Mouse (Mus musculus) natural killer cell, adult 2 months (primary cell): ENCODE data around the gene Sox2.

Experiments
- DNase-seq, 2 experiments: peaks; one replicate each; pipeline ENCODE4 v3.0.0; 2022; ENCODE audit warnings: low spot score in 2 of 2

Sox2 gene

DNA sequence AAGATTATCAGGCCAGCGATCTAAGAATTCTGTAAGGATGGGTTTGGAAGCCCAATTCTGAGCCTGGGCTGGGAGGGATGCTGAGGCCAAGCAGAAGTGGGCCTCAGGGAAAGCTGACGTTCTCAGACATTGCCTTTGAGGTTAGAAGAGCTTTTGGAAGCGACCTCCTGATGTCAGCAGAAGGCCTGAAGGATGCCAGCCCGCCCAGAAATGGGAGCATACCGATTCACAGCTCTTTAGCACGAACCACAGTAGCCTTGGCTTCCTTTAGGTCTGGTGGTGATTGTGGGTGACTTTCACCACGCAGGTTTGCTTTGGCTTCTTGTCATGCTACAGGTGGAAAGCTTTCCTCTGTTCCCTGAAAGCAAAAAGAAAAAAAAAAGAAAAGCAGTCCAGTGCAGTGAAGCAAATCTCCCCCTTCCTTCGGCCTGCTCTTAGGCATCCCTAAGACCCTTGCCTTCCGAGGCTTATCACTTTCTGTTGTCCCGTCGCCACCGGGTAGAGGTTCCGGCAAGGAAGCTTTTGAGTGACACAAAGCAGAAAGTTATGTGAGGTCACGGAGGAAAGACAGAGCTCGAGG, 6.6 kb upstream of the Sox2 start:
- no peak for DNase-seq

DNA sequence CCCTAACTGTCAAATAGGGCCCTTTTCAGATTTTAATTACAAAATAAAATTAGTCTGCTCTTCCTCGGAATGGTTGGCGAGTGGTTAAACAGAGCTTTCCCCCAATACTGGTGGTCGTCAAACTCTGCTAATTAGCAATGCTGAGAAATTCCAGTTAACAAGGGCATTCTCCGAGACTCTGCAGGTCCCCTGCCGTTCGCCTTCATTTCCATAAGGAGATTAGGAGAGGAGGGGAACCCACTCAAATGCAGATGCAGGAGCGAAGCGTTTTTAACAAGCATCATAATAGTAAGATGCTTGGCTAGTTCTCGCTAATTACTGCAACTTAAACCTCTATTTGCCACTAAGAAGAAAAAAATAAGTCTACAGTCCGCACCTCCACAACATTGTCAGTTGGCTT, 4.0 kb upstream of the Sox2 start:
- no peak for DNase-seq

DNA sequence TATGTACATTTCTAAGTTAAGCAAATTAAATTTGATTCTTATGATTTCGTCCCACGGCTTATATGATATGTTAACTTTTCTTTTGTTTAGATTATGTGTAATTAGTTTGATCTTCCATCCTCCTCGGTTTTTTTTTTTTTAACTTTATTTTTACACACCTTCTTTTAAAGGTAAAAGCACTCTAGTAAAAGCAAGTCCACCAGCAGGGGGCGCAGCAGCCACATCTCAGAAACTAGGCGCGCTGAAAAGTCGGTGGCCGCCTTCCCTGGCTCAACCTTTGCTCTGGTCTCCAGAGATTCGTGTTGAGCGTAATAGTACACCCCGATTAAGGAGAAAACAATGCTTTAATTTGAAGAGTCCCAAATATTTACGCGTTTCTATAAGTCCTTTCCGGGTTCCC, 2.5 kb upstream of the Sox2 start:
- DNase-seq = peak in 1 of 2 experiments; percentile 1

DNA sequence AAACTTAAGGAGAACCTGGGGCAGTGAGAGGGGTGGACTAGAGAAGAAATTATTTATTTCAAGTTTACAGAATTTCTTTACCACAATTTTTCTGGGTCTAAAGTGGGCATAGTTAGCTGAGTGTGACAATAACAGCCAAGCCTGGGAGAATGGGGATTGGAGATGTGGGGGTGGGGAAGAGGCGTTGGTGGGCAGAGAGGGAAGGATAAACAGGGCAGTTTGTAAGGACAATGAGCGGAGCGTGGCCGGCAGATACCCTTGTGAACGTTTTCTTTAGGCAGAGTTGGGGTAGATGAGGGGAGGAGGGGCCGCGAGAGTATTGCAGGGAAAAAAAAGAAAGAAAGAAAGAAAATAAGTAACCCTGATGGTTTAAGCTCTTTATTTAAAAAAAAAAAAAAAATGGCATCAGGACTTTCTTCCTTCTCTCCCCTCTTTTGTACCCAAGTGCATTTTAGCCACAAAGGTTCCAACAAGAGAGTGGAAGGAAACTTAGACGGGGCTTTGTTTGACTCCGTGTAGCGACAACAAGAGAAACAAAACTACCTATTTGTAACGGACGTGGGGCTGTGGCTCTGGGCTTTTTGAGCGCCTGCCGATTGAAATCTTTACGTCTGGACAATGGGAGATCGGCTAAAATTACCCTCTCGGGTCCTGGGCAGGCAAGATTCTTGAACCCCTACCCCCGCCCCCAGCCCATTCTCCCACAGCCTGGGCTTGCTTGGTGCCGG, 1.9 kb upstream of the Sox2 start:
- DNase-seq = no peak

DNA sequence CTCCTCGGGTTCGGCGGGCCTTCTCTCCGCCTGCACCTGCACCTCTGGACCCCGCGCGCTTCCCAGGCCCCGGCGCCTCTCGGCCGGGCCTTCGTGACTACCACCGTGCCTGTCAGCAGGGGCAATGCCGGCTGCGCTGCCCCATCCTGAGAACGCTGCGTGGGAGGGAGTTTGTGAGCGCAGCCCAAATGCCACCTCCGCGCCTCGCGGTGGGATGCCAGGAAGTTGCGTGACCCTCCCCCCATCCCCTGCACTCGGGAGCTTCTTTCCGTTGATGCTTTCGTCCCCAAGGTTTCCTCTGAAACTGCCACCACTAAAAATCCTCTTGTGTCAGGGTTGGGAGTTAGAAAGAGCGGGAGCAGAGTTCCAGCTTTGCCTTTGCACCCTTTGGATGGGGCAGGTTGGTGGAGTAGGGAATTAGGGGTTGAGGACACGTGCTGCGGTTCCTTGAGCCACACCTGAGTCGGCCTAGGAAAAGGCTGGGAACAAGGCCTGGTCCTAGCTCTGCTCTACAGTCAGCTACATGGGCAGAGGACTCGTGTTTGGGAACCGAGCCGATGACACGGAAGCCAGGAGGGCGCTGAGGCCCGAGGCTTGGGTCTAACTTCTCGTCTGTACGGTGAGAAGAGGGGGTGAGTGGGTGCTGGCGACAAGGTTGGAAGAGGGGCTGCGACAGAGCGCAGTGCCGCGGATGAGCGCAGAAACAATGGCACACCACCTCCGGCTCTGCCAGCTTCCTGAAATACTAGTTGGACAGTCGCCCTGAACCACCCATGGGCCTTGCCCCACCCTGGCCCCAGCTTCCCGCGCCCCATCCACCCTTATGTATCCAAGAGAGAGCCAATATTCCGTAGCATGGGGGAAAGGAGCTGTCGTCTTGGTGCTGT, 1.1 kb upstream of the Sox2 start:
- no peak for DNase-seq

DNA sequence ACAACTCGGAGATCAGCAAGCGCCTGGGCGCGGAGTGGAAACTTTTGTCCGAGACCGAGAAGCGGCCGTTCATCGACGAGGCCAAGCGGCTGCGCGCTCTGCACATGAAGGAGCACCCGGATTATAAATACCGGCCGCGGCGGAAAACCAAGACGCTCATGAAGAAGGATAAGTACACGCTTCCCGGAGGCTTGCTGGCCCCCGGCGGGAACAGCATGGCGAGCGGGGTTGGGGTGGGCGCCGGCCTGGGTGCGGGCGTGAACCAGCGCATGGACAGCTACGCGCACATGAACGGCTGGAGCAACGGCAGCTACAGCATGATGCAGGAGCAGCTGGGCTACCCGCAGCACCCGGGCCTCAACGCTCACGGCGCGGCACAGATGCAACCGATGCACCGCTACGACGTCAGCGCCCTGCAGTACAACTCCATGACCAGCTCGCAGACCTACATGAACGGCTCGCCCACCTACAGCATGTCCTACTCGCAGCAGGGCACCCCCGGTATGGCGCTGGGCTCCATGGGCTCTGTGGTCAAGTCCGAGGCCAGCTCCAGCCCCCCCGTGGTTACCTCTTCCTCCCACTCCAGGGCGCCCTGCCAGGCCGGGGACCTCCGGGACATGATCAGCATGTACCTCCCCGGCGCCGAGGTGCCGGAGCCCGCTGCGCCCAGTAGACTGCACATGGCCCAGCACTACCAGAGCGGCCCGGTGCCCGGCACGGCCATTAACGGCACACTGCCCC, 586 bp downstream of the Sox2 start:
- no peak for DNase-seq

DNA sequence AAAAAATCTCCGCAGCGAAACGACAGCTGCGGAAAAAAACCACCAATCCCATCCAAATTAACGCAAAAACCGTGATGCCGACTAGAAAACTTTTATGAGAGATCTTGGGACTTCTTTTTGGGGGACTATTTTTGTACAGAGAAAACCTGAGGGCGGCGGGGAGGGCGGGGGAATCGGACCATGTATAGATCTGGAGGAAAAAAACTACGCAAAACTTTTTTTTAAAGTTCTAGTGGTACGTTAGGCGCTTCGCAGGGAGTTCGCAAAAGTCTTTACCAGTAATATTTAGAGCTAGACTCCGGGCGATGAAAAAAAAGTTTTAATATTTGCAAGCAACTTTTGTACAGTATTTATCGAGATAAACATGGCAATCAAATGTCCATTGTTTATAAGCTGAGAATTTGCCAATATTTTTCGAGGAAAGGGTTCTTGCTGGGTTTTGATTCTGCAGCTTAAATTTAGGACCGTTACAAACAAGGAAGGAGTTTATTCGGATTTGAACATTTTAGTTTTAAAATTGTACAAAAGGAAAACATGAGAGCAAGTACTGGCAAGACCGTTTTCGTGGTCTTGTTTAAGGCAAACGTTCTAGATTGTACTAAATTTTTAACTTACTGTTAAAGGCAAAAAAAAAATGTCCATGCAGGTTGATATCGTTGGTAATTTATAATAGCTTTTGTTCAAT, 1.4 kb downstream of the Sox2 start:
- no peak for DNase-seq

DNA sequence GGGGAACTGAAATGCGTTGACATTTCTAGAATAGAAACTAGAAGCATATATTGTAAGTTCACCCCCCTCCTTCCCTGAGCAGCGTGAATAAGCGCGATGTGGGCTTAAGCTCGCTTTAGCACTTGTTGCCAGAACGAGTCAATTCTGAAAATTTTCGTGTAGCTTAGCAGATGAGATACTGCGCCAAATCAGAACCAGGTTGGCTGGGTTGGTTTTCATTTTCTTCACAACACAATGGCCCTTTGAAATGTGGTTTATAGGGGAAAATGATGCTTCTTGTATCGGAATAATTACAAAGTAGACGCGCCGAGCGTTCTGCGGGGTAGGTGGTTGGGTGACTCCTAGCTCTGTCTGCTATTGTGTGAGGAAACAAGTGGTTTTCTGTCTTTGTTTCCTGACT, 2.4 kb downstream of the Sox2 start:
- no peak for DNase-seq

DNA sequence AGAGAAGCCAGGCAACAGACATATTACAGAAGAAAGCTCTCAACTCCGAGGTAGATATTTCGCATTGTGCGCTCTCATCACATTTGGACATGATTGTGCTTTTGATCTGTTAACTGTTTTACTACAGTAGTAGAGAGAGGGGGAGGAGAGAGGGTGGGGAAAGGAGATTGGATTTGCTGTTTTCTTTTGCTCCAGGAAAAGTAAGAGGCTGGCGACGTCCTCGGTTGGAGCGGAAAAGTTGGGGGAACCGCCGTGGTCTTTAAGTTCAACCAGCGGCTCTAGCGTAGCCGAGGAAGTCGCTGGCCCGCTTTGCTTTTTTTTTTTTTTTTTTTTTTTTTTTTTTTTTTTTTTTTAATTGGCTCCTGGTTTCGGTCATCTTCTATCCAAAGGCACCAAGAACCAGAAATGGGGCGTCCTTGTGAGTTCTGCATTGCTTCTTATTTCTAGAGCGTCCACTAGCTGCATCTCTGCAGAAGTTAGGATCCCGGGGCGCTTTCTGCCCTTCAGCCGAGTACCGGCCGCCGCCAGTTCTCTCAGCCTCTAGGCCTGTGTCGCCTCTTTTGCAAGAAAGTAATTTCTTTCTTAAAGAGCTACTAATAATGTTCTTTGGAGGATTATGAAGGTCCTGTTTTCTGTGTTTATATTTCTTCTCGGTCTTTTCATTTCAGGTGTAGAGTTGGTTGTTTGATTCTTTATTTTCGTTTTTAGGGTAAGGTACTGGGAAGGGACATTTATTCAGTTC, 3.2 kb downstream of the Sox2 start:
- DNase-seq = no peak

DNA sequence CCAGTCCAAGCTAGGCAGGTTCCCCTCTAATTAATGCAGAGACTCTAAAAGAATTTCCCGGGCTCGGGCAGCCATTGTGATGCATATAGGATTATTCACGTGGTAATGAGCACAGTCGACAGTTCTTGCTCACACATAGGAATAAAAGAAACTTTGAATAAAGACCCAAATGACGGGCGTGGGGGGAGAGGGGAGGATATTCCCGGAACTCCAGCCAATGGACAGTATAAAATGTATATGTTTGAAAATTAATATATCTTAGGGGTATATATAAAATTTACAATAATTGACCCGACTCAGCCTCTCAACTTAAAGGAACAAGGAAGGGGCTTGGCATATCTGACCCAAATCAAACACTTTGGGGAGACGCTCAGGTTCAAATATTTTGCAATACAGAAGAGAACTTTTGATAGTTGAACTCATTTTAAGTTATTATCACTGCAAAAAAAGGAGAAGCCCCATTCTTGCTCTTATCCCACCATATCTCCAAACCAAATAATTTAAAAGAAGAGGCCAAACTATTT, 3.8 kb downstream of the Sox2 start:
- DNase-seq = no peak

DNA sequence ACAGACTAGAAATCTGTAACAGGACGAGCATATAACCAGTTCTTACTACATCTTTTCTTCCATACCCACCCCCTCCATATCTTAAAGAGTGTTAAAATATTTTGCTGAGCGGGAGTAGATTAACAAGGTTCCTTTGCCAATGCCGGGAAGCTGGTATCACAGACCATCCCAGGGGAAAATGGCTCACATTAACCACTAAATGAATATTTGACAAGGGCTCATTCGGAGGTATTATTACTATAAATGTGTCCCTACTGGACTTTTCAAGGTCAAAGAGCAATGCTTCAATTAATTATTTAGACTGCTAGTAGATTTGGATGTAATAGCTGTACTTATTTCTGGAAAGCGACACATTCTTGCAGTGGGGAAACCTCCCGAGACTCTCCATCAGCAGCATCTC, 4.6 kb downstream of the Sox2 start:
- DNase-seq = no peak

DNA sequence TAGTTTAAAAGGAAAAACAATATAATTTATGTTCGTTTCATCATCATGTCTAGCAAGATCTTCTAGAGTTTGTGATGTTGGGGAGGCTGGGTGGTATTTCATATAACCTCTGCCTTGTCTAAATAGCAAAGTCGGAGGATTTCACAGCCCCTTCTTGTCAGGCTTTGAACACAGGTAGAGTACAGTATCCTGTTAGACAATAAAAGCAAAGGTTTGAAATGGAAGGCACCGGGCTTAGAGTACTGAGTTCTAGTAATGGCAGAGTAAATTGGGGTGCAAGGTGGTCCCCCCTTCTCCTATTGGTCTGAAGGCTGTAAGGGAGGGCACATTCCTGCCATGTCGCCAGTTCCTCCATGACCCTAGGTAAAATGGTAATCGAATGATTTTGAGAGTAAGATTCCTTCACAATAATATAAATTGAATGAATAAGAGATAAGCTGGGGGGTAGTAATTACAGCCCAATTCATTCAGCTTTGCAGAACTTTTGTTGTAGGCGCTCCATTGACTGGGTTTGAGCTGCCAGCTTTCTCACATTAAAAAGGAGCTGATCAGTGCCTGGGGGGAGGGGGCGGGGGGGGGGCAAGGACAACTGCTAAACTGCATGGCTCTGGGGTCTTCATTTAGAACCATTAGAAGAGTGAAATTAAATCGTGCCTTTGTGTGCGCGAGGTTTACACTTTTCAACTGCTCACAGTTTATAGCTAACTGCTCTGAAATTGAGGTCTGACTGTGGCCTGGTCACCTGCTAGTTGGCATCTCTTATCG, 5.3 kb downstream of the Sox2 start:
- no peak for DNase-seq

DNA sequence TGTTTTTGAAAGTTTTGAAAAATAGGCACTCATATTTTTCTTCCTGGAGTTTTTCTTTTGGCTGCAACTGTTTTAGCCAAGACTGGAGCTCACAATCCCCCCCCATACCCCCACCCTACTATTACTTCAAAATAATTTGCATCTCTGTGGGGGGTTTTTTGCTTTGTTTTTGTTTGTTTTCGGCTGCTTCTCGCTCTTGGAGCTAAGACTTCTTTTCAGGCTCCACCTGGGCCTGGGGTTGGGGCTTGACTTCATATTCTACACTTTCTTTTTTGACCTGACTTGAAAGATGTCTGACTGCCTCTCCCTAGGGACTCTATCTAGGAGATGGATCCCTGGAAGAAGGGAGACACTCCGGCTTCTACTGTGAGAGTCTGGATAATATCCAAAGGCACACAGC, 5.9 kb downstream of the Sox2 start:
- DNase-seq = no peak

DNA sequence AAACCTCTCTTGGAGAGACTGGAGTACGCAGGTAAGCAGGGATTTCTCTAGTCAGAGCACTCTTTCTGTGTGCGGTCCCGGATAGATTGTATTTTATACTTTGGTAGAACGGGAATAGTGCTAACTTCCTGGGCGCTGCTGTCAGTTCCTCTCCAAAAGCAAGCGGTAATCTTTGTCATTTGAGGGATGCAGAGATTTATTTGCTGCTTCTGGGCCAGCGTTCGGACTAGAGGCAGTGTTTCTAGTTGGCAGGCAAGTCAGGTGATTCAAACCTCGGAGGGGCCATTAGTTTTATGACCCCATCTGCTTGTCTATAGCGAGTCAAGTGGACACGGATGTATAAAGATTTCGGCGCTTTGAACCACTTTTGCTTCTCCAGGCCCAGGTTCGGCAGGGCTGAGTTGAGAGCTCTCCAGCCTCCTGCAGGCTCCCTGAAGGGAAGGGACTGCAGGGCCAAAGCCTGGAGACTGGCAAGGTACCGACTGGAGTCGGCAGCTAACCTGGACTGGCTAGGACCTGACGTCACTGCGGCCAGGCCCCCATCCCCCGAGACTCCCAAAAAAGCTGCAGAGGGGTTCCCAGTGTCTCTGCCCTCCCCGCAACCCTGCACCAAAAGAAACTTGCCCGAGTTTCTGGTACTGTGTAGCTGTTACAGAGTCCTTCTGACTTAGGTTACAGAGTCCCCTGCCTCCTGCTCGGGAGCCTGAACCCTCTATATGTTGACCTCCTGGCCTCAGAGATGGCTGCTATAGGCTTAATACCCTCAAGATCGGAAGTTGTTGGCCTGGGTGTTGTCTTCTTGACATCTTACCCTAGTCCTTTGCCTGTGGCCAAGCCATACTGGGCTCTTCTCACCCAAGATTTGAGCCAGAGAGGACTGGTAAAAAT, 6.9 kb downstream of the Sox2 start:
- no peak for DNase-seq

DNA sequence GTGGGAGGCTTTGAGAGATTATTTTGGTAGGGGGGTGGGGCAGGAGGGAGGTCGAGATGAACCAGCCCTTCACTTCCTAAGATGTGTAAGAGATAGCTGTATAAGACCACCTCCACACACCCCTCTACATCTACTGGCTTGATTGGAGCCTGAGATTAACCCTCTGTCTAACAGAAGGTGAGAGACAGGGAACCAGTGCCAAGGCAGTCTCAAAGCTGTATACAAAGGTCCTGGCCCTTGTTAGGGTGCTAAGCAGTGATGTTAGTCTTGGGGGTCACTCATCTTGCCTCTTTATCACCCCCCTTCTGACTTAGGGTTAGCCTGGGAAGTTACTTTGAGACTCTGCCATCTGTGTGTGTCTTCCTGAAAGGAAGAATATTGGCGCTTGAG, 7.5 kb downstream of the Sox2 start:
- no peak for DNase-seq

DNA sequence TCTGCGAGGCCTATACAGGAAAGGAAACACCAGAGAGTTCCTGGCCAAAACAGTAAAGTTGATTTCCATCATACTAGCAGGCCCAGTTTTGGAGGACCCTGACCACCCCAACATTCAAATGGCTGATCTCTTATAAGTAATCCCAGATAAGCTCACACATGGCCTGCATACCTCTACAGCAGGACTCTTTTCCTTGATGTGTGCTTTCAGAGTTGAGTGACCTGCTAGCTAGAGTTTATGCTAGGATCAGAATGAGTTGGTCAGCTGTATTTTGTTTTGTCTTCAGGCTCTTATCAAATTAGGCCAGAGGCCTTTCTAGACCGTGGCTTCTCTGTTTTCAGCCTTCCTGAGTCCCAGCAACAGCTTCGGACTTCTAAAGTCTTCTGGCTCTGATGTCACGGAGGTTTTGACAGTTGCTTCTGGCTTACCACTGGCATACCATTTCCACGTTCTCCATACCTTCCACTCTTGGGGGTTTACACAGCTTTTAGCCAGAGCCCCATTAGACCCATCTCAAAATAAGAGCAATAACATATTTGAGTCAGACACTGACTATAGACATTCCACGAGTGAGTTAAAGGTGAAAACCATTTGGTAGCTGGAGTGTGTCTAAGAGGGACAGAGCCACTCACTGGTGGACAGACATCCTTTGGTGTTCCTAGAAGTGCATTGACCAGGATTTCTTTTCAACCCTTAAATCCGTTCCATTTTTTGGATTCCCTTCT, 8.2 kb downstream of the Sox2 start:
- DNase-seq = no peak

DNA sequence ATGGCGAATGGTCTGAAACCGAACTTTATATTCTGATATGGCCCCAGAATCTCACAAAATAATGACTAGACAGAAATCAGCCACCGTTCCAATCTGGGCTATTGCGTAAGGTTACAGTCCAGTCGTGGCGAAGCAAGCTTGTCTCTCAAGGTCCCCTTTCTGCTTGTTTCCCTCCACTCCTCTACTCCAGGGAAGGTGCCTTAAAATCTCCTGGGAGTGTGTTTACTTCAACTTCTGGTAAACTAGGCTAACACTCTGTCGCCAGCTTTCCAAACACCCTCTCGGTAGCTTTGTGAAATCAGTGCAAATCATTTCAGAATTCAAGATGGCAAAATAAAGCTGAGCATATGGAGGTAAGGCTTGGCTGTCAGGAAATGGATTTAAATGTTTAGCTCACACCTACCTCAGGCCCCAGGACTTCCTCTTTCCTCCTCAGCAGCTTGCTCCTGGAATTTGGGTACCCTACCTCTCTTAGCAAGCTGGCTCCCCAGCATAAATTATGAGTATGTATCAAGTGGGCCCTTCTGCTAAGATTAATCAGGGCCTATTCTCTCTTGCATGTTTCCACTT, 8.8 kb downstream of the Sox2 start:
- no peak for DNase-seq

DNA sequence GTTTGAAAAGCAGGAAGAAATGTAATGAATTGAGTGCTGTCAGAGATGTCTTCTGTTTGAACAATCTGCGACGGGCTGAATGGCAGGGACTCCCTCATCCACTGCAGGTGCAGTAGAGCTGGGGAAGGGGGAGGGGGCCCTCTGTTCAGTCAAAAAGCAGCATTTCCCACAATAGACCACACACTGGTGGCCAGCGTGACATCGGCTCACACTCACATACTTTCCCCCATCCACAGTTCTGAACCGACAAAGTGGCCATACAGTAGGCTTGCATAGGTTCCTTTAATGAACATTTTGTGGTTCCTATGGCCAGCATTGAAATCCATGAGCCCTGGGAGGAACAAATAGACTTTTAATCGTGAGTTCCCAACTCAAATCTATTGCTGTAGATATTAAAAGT, 9.7 kb downstream of the Sox2 start:
- DNase-seq = no peak
